Mouse (Mus musculus) CH12.LX (cell line): ENCODE measurements around the gene Hyal2.

ENCODE experiments used
- CTCF ChIP-seq, 2 experiments: IDR thresholded peaks in 1 of 2; conservative IDR thresholded peaks in 1 of 2; 2 replicates each; pipeline ENCODE4 v1.5.1; 2011 to 2012; ENCODE audit warnings: low read depth in 2 of 2, low read length in 2 of 2, improper control_type of control experiment in 1 of 2, inconsistent platforms in 1 of 2, mild to moderate bottlenecking in 1 of 2, moderate library complexity in 1 of 2
- EP300 ChIP-seq: IDR thresholded peaks from 2 replicates; pipeline ENCODE4 v1.6.1; 2011; ENCODE audit warnings: low read length, improper control_type of control experiment
- JUND ChIP-seq: conservative IDR thresholded peaks from 2 replicates; pipeline ENCODE4 v1.6.1; 2011; ENCODE audit warnings: low read depth, low read length, improper control_type of control experiment
- SIN3A ChIP-seq: IDR thresholded peaks from 2 replicates; pipeline ENCODE4 v1.6.1; 2012; ENCODE audit warnings: low read length, improper control_type of control experiment, inconsistent platforms

DNA sequence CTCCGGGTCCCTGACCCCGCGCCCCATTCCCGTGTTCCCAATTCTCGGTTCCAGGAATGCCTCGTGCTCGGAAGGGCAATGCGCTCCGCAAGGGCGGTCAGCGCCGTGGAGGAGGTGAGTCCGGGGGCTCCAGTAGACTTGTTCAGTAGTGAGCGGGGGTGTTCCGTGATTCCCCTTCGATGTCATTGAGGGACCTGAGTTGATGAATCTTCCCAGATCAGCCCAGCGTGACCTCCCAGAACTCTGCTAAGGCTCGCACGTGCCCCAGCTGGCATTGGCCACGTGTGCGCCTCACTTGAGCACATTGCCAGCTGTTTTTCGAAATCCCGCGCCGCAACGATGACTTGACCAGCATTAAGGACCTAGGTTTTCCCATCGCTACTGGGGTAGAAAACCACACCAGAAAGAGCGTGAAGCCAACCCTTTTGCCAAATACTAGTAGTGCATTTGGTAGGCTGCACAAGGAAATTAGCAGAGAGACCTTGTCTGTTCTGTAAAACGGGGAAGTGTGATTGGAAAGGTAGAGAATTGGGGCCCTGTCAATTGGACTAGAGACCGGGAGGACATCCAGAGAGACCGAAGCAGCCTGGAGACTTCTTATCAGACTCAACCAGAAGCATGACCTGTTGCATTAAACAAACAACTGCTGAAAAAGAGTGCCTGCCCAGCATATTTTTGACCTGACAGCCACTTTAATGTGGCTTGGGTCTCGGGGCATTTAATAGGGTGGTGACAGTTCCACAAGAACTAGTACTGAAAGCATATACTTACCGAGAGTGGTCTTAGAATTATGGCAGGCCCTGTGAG, 20.3 kb downstream of the Hyal2 start:
- TF ChIP-seq CTCF (conservative IDR thresholded peaks at IDR 0.05 in 1 of 2, IDR thresholded peaks at IDR 0.05 in 1 of 2; ENCODE audit: low read depth in 2 of 2, low read length in 2 of 2): no peak
- no peak for TF ChIP-seq JUND
- peak; percentile 76 for TF ChIP-seq SIN3A
- no peak for TF ChIP-seq EP300
